Mouse (Mus musculus): ENCODE results near the gene Klf13. TPM values are rescaled to one million over a fixed set of nuclear protein-coding genes. Genes with fewer than 3 reads are reported as not detected.

Gene Klf13
- polyA plus RNA-seq, 1 experiment from 2014 or later = 15.3 TPM

DNA sequence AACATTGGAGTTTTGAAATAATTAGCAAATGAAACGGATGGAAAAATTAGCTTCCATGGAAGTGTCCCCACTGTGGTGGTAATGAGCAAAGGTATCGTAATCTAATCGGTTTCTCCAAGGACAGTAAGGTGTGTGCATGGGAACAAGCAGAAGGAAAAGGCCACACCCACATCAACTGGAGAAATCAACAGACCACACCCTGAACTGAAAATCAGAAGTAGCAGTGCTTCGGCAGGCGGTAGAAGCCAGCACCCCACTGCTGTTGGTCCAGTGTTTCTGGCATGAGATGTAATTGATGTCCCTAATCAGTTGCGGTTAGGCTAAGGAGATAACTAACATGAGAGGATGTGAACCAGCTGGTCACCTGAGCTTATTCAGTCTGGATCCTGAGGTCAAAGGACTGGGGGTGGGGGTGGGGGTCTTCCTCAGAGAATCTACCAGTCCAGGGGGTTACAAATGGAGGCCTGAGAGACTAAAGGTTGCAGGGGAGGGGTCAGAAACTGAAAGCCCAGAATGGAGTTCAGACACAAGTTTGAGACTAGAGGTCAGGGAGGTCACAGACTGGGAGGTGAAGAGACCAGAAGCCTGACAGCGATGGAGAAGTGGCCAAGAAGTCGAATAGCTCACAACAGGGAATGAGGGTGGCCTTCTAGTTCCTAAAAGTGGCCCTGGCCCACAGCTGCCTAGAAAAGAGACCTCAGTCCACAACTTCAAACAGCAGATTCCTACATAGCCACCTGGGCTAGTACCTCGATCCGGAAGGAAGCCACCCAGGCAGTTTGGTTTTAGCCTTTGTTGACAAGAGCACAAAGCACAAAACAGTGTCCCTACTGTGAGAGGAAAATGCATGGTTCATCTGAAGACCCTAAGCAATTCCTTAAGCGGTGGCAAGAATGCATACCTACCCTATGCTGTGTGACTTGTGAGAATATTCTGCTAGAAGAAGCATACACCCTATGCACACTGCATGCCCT lies 9.1 kb upstream of the Klf13 start:
- no peak for ATAC-seq (ENCODE audit: insufficient read depth)
- Histone ChIP-seq H3K4me2 (no peak overlapping the region), H3K4me1 (replicated peaks) (peaks cover 31% of the 10 kb centered on the region), H3K4me3 (replicated peaks) (no peak overlapping the region), H3K27me3 (no peaks in the 10 kb centered on the region), H3K36me3 (replicated peaks) (no peaks in the 10 kb centered on the region), H3K9ac (no peak overlapping the region), H3K27ac (replicated peaks) (no peak overlapping the region), H3K9me3 (replicated peaks) (no peaks in the 10 kb centered on the region)
- 53% methylated on average over 11 of the region's 11 CpGs for WGBS (ENCODE audit: insufficient replicate concordance)

DNA sequence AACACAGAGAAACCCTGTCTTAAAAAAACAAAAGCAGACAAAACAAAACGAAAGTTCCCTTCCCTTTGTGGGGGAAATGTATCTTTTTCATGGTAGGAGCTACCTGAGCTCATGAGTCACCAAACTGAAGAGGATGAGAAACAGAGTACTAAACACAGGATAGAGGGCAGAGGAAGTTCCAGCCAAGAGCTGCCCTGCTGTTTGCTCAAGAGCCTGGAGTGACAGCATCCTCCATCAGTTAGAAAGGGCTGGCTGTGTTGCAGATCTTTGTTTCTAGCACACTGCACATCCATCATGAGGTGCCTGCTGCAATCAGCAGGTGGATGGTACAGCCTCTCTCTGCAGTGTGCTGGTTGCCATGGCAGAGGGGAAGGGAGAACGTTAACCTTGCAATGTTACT lies 5.2 kb upstream of the Klf13 start:
- H3K4me2 ChIP-seq = no peak overlapping the region
- no peaks in the 10 kb centered on the region for H3K9me3 ChIP-seq (replicated peaks)
- H3K4me3 ChIP-seq (replicated peaks) = no peak overlapping the region
- H3K4me1 ChIP-seq (replicated peaks) = peaks cover 44% of the 10 kb centered on the region
- WGBS (ENCODE audit: insufficient replicate concordance) = 57% methylated on average over 2 of the region's 2 CpGs
- H3K27me3 ChIP-seq = no peaks in the 10 kb centered on the region
- H3K9ac ChIP-seq = no peak overlapping the region
- no peak overlapping the region for H3K27ac ChIP-seq (replicated peaks)
- no peak for ATAC-seq (ENCODE audit: insufficient read depth)
- no peaks in the 10 kb centered on the region for H3K36me3 ChIP-seq (replicated peaks)

DNA sequence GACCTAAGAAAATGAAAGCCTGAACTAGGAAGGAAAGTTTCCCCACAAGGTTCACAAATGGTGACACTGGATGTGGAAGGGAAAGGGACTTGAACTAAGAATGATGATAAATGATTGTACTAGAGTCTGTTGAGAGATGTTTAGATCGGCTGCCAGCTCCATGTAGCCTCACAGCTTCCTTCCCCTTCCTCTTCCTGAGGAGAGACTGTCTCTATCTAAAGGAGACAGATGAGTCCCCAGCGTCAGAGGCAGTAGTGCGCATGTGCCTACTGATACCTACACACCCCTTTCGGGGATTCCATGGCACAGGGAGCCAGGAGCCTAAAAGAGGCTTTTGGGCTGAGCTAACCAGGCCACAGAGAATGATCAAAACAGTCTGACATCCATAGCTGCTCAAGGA lies 2.8 kb upstream of the Klf13 start:
- H3K9me3 ChIP-seq (replicated peaks) = no peaks in the 10 kb centered on the region
- WGBS (ENCODE audit: insufficient replicate concordance) = 18% methylated on average over 4 of the region's 4 CpGs
- H3K9ac ChIP-seq = peak overlapping the region; percentile 46
- no peaks in the 10 kb centered on the region for H3K27me3 ChIP-seq
- peak overlapping the region; percentile 95 for H3K27ac ChIP-seq (replicated peaks)
- H3K4me2 ChIP-seq = peak overlapping the region; percentile 46
- no peak for ATAC-seq (ENCODE audit: insufficient read depth)
- H3K4me1 ChIP-seq (replicated peaks) = peaks cover 49% of the 10 kb centered on the region
- H3K4me3 ChIP-seq (replicated peaks) = 0 out of 2 replicates have a peak overlapping the region, but pooled peaks have one; percentile 5
- no peaks in the 10 kb centered on the region for H3K36me3 ChIP-seq (replicated peaks)

DNA sequence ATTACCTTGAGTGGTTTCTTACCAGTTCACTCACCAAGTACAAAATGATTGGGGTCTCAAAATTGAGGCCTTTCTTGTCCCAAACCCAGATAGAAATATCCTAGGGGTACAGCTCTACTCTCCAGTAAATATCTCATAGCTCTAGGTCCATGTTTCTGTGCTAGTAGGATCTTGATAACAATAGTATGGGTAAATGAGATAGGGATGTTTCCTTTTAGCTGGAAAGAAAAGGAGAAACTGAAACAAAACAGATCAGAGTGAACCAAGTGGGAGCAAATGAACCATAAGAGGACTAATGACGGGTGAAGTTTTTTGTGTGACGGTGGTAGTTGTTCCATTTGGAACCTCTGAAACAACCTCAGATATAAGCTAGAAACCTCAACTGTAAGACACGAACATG lies 2.3 kb upstream of the Klf13 start:
- Histone ChIP-seq H3K4me3 (replicated peaks) (0 out of 2 replicates have a peak overlapping the region, but pooled peaks have one; percentile 5), H3K4me1 (replicated peaks) (peaks cover 54% of the 10 kb centered on the region), H3K36me3 (replicated peaks) (no peaks in the 10 kb centered on the region), H3K4me2 (peak overlapping the region; percentile 46), H3K27ac (replicated peaks) (peak overlapping the region; percentile 95), H3K9me3 (replicated peaks) (no peaks in the 10 kb centered on the region), H3K27me3 (no peaks in the 10 kb centered on the region), H3K9ac (peak overlapping the region; percentile 46)
- 29% methylated on average over 3 of the region's 3 CpGs for WGBS (ENCODE audit: insufficient replicate concordance)
- no peak for ATAC-seq (ENCODE audit: insufficient read depth)

DNA sequence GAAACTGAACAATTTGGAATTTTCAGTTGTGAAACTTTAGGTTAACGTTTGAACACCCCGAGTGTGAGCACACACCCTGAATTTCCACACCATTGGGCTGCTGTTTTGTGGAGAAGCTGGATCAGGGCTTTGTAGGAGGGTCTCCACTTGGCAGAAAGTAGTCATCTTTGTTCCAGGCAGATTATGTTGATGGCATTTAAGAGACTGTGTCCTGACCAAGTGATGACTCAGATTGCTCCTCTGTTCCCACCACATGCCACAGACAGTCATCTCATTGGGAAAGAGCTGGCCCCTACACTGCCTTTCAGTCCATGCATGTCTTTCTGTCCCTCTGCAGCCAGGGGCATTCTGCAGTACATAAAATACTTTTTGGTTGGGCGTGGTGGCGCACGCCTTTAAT lies 1.6 kb upstream of the Klf13 start:
- H3K36me3 ChIP-seq (replicated peaks) = no peaks in the 10 kb centered on the region
- peak overlapping the region; percentile 95 for H3K27ac ChIP-seq (replicated peaks)
- H3K4me1 ChIP-seq (replicated peaks) = peaks cover 61% of the 10 kb centered on the region
- no peak for ATAC-seq (ENCODE audit: insufficient read depth)
- H3K4me2 ChIP-seq = peak overlapping the region; percentile 100
- no peaks in the 10 kb centered on the region for H3K27me3 ChIP-seq
- 0 out of 2 replicates have a peak overlapping the region, but pooled peaks have one; percentile 82 for H3K9ac ChIP-seq
- WGBS (ENCODE audit: insufficient replicate concordance) = 68% methylated on average over 5 of the region's 5 CpGs
- H3K9me3 ChIP-seq (replicated peaks) = no peaks in the 10 kb centered on the region
- no peak overlapping the region for H3K4me3 ChIP-seq (replicated peaks)

DNA sequence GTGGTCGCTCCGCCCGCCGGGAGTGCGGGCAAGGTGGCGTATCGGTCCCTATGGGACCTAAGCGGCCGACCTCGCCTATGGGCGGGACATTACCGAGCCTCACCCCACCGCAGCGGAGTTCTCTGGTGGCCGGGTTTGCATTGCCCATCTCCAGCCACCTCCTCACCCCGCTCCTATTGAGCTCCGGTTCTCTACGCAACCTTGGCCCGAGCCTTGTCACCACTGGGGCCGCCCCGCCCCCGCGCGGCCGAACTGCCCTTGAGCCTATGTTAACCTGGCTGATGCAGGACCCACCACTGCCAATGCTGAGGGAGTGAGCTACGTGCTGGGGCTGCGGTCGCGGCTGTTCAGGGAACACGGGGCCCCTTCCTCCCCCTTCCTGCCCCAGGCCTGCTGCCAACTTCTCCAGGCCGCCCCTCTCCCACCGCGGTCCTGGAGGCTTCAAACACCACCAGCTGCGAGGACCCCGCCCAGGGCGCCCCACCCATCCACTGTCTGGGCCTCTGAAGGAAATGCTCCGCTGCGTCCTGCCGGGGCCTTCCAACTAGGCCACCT lies 759 bp upstream of the Klf13 start:
- 0% methylated on average over 39 of the region's 39 CpGs for WGBS (ENCODE audit: insufficient replicate concordance)
- no peaks in the 10 kb centered on the region for H3K36me3 ChIP-seq (replicated peaks)
- H3K4me1 ChIP-seq (replicated peaks) = peaks cover 70% of the 10 kb centered on the region
- peak overlapping the region; percentile 95 for H3K27ac ChIP-seq (replicated peaks)
- no peaks in the 10 kb centered on the region for H3K27me3 ChIP-seq
- ATAC-seq (ENCODE audit: insufficient read depth) = peak; percentile 64
- H3K4me2 ChIP-seq = peak overlapping the region; percentile 100
- no peaks in the 10 kb centered on the region for H3K9me3 ChIP-seq (replicated peaks)
- H3K9ac ChIP-seq = peak overlapping the region; percentile 82
- peak overlapping the region; percentile 91 for H3K4me3 ChIP-seq (replicated peaks)

DNA sequence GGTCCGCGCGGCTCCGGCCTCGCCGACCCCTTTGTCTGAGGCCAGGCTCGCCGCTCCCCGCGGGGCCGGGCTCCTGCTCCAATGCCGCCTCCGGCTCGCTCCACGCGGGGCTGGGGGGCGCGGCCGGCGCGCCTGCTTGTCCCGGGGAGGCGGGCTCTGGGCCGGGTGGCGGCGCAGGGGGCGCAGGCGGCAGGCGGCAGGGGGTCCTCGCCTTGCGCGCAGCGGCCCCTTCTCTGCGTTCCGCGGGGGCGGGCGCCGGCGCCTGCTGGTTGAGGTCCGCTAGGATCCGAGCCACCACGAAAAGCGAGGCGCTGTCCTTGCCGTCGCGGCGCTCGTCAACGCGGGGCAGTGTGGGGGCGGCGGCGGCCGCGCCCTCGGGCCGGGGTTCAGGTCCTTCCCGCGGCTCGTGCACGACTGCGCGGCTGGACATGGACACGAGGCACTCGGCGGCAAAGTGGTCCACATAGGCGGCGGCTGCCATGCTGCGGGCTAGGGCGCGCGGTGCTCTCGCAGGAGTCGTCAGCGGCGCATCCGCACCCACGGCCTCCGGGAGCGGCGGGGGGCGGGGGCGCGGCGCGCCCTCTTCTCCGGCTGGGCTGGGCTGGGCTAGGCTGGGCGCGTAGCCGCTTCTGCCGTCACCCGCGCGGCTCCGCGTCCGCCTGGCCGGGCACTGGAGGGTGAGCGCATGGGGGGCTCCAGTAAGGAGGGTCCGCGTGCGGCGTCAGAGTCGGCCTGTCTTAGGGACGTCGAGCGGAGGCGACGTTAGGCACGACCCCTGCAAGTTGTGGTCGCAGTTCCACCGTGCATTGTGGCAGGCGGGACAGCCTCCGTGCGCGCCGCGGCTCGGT lies 425 bp downstream of the Klf13 start:
- under 1% methylated on average over 121 of the region's 121 CpGs for WGBS (ENCODE audit: insufficient replicate concordance)
- peak; percentile 44 for ATAC-seq (ENCODE audit: insufficient read depth)
- Histone ChIP-seq H3K4me1 (replicated peaks) (peaks cover 81% of the 10 kb centered on the region), H3K9me3 (replicated peaks) (no peaks in the 10 kb centered on the region), H3K4me3 (replicated peaks) (peak overlapping the region; percentile 91), H3K36me3 (replicated peaks) (no peaks in the 10 kb centered on the region), H3K9ac (peak overlapping the region; percentile 97), H3K4me2 (peak overlapping the region; percentile 100), H3K27ac (replicated peaks) (peak overlapping the region; percentile 95), H3K27me3 (no peaks in the 10 kb centered on the region)

DNA sequence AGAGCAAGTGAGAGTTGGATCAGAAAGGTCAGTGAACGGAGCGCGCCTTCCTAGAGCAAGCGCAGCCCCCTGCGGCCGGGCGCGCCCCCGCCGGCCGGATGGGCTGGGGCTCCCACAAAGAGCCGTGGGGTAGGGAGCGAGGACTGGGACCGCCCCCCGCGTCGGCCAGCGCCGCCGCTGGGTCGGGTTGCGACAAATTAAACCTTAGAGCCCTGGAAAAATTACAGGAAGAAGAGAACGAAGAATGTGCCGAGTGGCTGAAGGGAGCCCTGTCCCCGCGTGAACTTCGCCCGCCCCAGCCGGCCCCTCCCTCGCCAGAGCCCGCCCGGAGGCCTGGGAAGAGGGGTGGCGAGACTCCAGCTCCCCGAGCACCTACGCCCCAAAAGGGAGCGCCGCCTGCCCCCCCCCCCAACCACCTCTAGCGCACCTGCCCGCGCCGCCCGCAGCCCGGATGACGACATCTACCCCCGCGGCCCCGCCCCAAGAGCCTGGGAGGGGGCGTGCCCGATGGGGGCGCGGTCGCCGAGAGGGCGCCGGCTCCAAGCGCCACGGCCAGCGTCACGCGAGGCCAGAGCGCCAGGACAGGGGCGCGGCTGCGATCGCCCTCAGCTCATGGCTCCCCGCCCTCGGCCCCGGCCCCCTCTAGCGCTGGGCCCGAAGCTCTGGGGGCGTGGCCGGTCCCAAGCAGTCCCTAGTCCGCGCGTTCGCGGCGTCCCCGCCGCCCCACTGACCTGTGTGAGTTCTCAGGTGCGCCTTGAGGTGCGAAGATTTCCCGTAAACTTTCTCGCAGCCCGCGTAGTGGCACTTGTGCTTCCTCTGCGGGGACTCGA lies 1.3 kb downstream of the Klf13 start:
- no peaks in the 10 kb centered on the region for H3K27me3 ChIP-seq
- H3K27ac ChIP-seq (replicated peaks) = peak overlapping the region; percentile 95
- no peaks in the 10 kb centered on the region for H3K36me3 ChIP-seq (replicated peaks)
- ATAC-seq (ENCODE audit: insufficient read depth) = peak; percentile 16
- H3K4me2 ChIP-seq = peak overlapping the region; percentile 100
- H3K4me1 ChIP-seq (replicated peaks) = peaks cover 90% of the 10 kb centered on the region
- WGBS (ENCODE audit: insufficient replicate concordance) = under 1% methylated on average over 85 of the region's 88 CpGs
- peak overlapping the region; percentile 91 for H3K4me3 ChIP-seq (replicated peaks)
- peak overlapping the region; percentile 97 for H3K9ac ChIP-seq
- no peaks in the 10 kb centered on the region for H3K9me3 ChIP-seq (replicated peaks)

DNA sequence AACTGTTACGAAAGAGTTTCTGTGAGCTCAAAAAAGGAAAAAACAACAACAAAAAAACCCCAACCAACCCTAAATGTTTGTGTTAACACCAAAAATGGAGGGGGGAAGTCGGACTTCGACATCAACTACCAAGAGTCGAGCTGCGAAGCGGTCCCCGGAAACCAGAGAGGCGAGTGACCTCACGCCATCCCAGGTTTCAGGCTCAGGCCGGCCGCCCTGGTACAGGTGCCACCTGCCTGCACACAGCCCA lies 1.8 kb downstream of the Klf13 start:
- ATAC-seq (ENCODE audit: insufficient read depth) = no peak
- H3K9me3 ChIP-seq (replicated peaks) = no peaks in the 10 kb centered on the region
- H3K27ac ChIP-seq (replicated peaks) = peak overlapping the region; percentile 95
- H3K9ac ChIP-seq = peak overlapping the region; percentile 97
- H3K27me3 ChIP-seq = no peaks in the 10 kb centered on the region
- peak overlapping the region; percentile 100 for H3K4me2 ChIP-seq
- under 1% methylated on average over 11 of the region's 11 CpGs for WGBS (ENCODE audit: insufficient replicate concordance)
- H3K4me1 ChIP-seq (replicated peaks) = peaks cover 95% of the 10 kb centered on the region
- peak overlapping the region; percentile 91 for H3K4me3 ChIP-seq (replicated peaks)
- H3K36me3 ChIP-seq (replicated peaks) = no peaks in the 10 kb centered on the region

DNA sequence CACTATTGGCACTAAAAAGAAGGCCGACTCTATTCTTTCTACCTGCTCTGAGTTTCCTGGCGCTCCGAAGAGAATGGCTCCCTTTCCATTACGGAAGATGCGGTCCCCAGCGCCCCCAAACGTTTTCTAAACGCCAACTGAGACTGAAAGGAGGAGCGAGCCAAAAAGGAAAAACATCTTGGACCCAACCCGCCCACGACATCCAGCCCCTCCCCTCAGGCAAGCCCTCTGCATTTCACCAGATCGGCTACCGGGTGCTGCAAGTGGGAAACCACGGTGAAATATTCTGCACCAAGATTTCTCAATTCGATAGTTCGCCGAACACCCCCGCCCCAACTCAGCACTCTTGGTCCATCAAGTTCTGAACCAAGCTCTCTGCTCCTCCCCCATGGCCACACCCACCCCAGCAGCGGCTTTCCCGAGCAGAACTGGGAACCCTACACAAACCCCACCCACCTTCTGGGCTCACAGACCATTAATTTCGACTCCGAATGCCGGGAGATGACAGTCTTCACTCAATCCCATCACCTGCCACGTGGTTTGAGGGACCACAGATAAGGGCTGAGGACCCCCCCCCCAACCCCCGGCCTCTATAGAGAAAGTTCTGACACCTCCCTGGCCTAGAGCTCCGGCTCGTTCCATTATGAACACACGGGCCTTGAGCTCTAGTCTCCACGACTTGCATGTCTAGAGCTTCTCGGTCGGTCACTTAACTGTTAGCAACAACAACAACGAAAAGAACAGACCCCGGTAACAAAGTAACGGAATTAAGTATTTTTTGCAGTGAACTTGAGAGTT lies 2.3 kb downstream of the Klf13 start:
- Histone ChIP-seq H3K4me1 (replicated peaks) (peaks cover 95% of the 10 kb centered on the region), H3K4me2 (peak overlapping the region; percentile 100), H3K27ac (replicated peaks) (peak overlapping the region; percentile 95), H3K27me3 (no peaks in the 10 kb centered on the region), H3K9me3 (replicated peaks) (no peaks in the 10 kb centered on the region), H3K4me3 (replicated peaks) (peak overlapping the region; percentile 91), H3K36me3 (replicated peaks) (no peaks in the 10 kb centered on the region), H3K9ac (peak overlapping the region; percentile 97)
- WGBS (ENCODE audit: insufficient replicate concordance) = 2% methylated on average over 34 of the region's 34 CpGs
- ATAC-seq (ENCODE audit: insufficient read depth) = no peak
